Mouse (Mus musculus) limb, embryonic 13.5 days (tissue): ENCODE results near the gene Zfp882. TPM values are rescaled to one million over a fixed set of nuclear protein-coding genes. Genes with fewer than 3 reads are reported as not detected.
A peak's percentile ranks its signal among the peaks of the same experiment; 100 is the strongest.
"Not testable (repeated sequence)": the region's sequence is repeated elsewhere in the genome, so short reads cannot be mapped to it uniquely, and the experiment has no call there.

ENCODE experiments used
- ATAC-seq: fragments of 200-750 bp; cut with Nextera tagmentation; 2 replicates; pipeline ENCODE4 v1.8.0; 2017; ENCODE audit warnings: low read depth, moderate number of reproducible peaks, moderate TSS enrichment; ENCODE audit not compliant: low FRiP score
- H3K27ac ChIP-seq: fragments of 300-500 bp; sonication (generic); 2 replicates; pipeline ENCODE4 v1.5.1; 2015; ENCODE audit warnings: inconsistent platforms, mild to moderate bottlenecking, moderate library complexity
- H3K27me3 ChIP-seq: fragments of 300-500 bp; sonication (generic); 2 replicates; pipeline ENCODE4 v1.6.1; 2015; ENCODE audit warnings: mild to moderate bottlenecking, inconsistent platforms
- H3K36me3 ChIP-seq: fragments of 300-500 bp; sonication (generic); 2 replicates; pipeline ENCODE4 v1.6.1; 2015; ENCODE audit warnings: inconsistent platforms, mild to moderate bottlenecking, moderate library complexity
- H3K4me1 ChIP-seq: fragments of 300-500 bp; sonication (generic); 2 replicates; pipeline ENCODE4 v1.6.1; 2015; ENCODE audit warnings: inconsistent platforms
- H3K4me2 ChIP-seq: fragments of 300-500 bp; sonication (generic); replicated peaks from 2 replicates; pipeline ENCODE4 v1.6.1; 2015; ENCODE audit warnings: inconsistent platforms, mild to moderate bottlenecking, moderate library complexity
- H3K4me3 ChIP-seq: fragments of 300-500 bp; sonication (generic); 2 replicates; pipeline ENCODE4 v1.5.1; 2015; ENCODE audit warnings: moderate library complexity, mild to moderate bottlenecking, inconsistent platforms
- H3K9ac ChIP-seq: fragments of 300-500 bp; sonication (generic); 2 replicates; pipeline ENCODE4 v1.6.1; 2015; ENCODE audit warnings: mild to moderate bottlenecking, inconsistent platforms
- H3K9me3 ChIP-seq: fragments of 300-500 bp; sonication (generic); 2 replicates; pipeline ENCODE4 v1.6.1; 2016; ENCODE audit warnings: inconsistent platforms
- WGBS: fragments of 180-500 bp; shearing (Covaris S2); methylation state at CpG from one replicate; pipeline ENCODE4 v1.1.7; 2015; 5-methylcytosine and 5-hydroxymethylcytosine counted together
- polyA plus RNA-seq: library from polyadenylated mRNA; unstranded; fragments of >200 nt; fragmentation: Nextera tagmentation; extraction: Ambion mirVana; gene quantifications from 2 replicates; pipeline ENCODE4 v1.2.1, GENCODE M21; 2015

Gene Zfp882
- polyA plus RNA-seq, 1 experiment from 2014 or later, result 9.1 TPM

GRCm38 (mm10) chr8:71926551-71926950, 18.1 kb downstream of the Zfp882 start:
- Histone ChIP-seq H3K9ac (no peak overlapping the region), H3K27ac (no peak overlapping the region), H3K36me3 (peaks cover 46% of the 10 kb centered on the region), H3K4me2 (no peak overlapping the region), H3K27me3 (no peaks in the 10 kb centered on the region), H3K4me3 (no peak overlapping the region), H3K9me3 (peaks cover 6% of the 10 kb centered on the region; the same call in 1 of the 2 replicates), H3K4me1 (peaks cover 9% of the 10 kb centered on the region)
- ATAC-seq, result no peak
- WGBS, result 96% methylated on average over 3 of the region's 3 CpGs

- peaks cover 50% of the 10 kb centered on the region for H3K36me3 ChIP-seq
- ATAC-seq, result no peak
- peaks cover 9% of the 10 kb centered on the region for H3K4me1 ChIP-seq
- no peak overlapping the region for H3K27ac ChIP-seq
- H3K27me3 ChIP-seq, result no peaks in the 10 kb centered on the region
- no peak overlapping the region for H3K4me3 ChIP-seq
- H3K9me3 ChIP-seq, result peaks cover 7% of the 10 kb centered on the region; the same call in 1 of the 2 replicates
- H3K4me2 ChIP-seq, result no peak overlapping the region
- H3K9ac ChIP-seq, result no peak overlapping the region
Observed at GRCm38 (mm10) chr8:71927779-71928178, 19.4 kb downstream of the Zfp882 start.

GRCm38 (mm10) chr8:71938037-71938436, 29.6 kb downstream of the Zfp882 start:
- H3K27ac ChIP-seq, H3K4me1 ChIP-seq, H3K4me2 ChIP-seq, H3K9ac ChIP-seq, H3K27me3 ChIP-seq, ATAC-seq, H3K4me3 ChIP-seq: not testable (repeated sequence)
- Histone ChIP-seq H3K9me3 (peaks cover 11% of the 10 kb centered on the region), H3K36me3 (peaks cover 12% of the 10 kb centered on the region)
- WGBS, result 88% methylated on average over 2 of the region's 2 CpGs

GRCm38 (mm10) chr8:71940293-71941208, 32.1 kb downstream of the Zfp882 start:
- H3K4me3 ChIP-seq, result no peak overlapping the region
- 0 out of 2 replicates have a peak, but pooled peaks cover 5% of the 10 kb centered on the region for H3K27me3 ChIP-seq
- ATAC-seq, result no peak
- no peak overlapping the region for H3K27ac ChIP-seq
- no peak overlapping the region for H3K9ac ChIP-seq
- WGBS, result 75% methylated on average over 2 of the region's 2 CpGs
- H3K4me1 ChIP-seq, result no peaks in the 10 kb centered on the region
- no peaks in the 10 kb centered on the region for H3K9me3 ChIP-seq
- H3K4me2 ChIP-seq, result no peak overlapping the region
- H3K36me3 ChIP-seq, result no peaks in the 10 kb centered on the region

GRCm38 (mm10) chr8:71941776-71942175, 33.4 kb downstream of the Zfp882 start:
- Histone ChIP-seq H3K4me3 (no peak overlapping the region), H3K36me3 (no peaks in the 10 kb centered on the region), H3K9me3 (no peaks in the 10 kb centered on the region), H3K4me2 (no peak overlapping the region), H3K4me1 (no peaks in the 10 kb centered on the region), H3K27me3 (0 out of 2 replicates have a peak, but pooled peaks cover 5% of the 10 kb centered on the region), H3K27ac (no peak overlapping the region), H3K9ac (no peak overlapping the region)
- ATAC-seq, result no peak
- WGBS, result 88% methylated on average over 1 of the region's 1 CpGs

GRCm38 (mm10) chr8:71948624-71949023, 40.2 kb downstream of the Zfp882 start:
- no peak overlapping the region for H3K27ac ChIP-seq
- ATAC-seq, result no peak
- no peaks in the 10 kb centered on the region for H3K9me3 ChIP-seq
- 0 out of 2 replicates have a peak, but pooled peaks cover 5% of the 10 kb centered on the region for H3K27me3 ChIP-seq
- 88% methylated on average over 5 of the region's 5 CpGs for WGBS
- H3K4me2 ChIP-seq, result no peak overlapping the region
- H3K9ac ChIP-seq, result no peak overlapping the region
- no peak overlapping the region for H3K4me3 ChIP-seq
- H3K36me3 ChIP-seq, result peaks cover 4% of the 10 kb centered on the region
- H3K4me1 ChIP-seq, result peaks cover 16% of the 10 kb centered on the region

- Histone ChIP-seq H3K4me3 (peak within 1 kb of the TSS; percentile 73), H3K4me1 (peaks cover 16% of the 10 kb centered on the region), H3K4me2 (peak within 1 kb of the TSS; percentile 70), H3K9ac (peak within 1 kb of the TSS; percentile 84), H3K27me3 (no peaks in the 10 kb centered on the region), H3K27ac (peak within 1 kb of the TSS; percentile 83), H3K36me3 (peaks cover 18% of the 10 kb centered on the region), H3K9me3 (peaks cover 7% of the 10 kb centered on the region)
- 5% methylated on average over 34 of the region's 34 CpGs for WGBS
- ATAC-seq, result peak; percentile 100
Observed at GRCm38 (mm10) chr8:71950482-71951221, 42.2 kb downstream of the Zfp882 start, which contains the start of gene Zfp961. Gene Zfp961 (plus strand): TSS chr8:71951038.

- no peak for ATAC-seq
- peak overlapping the region; percentile 84 for H3K9ac ChIP-seq
- H3K9me3 ChIP-seq, result peaks cover 7% of the 10 kb centered on the region
- peak overlapping the region; percentile 70 for H3K4me2 ChIP-seq
- 34% methylated on average over 14 of the region's 14 CpGs for WGBS
- no peaks in the 10 kb centered on the region for H3K27me3 ChIP-seq
- H3K4me1 ChIP-seq, result peaks cover 16% of the 10 kb centered on the region
- H3K4me3 ChIP-seq, result peak overlapping the region; percentile 73
- H3K36me3 ChIP-seq, result peaks cover 18% of the 10 kb centered on the region
- H3K27ac ChIP-seq, result no peak overlapping the region
Observed at GRCm38 (mm10) chr8:71951436-71952161, 43.2 kb downstream of the Zfp882 start.

GRCm38 (mm10) chr8:71952489-71952888, 44.1 kb downstream of the Zfp882 start:
- H3K9ac ChIP-seq, result no peak overlapping the region
- H3K4me2 ChIP-seq, result peak overlapping the region; percentile 70; the same call in 1 of the 2 replicates
- no peak for ATAC-seq
- no peaks in the 10 kb centered on the region for H3K27me3 ChIP-seq
- H3K36me3 ChIP-seq, result peaks cover 18% of the 10 kb centered on the region
- H3K27ac ChIP-seq, result no peak overlapping the region
- peaks cover 16% of the 10 kb centered on the region for H3K4me1 ChIP-seq
- H3K9me3 ChIP-seq, result peaks cover 7% of the 10 kb centered on the region
- WGBS, result 89% methylated on average over 1 of the region's 1 CpGs
- H3K4me3 ChIP-seq, result peak overlapping the region; percentile 73; the same call in 1 of the 2 replicates

- Histone ChIP-seq H3K36me3 (peaks cover 21% of the 10 kb centered on the region), H3K4me1 (peaks cover 16% of the 10 kb centered on the region)
- not testable (repeated sequence) for H3K4me3 ChIP-seq, H3K9me3 ChIP-seq, H3K27ac ChIP-seq, ATAC-seq, H3K4me2 ChIP-seq, H3K9ac ChIP-seq, H3K27me3 ChIP-seq
- 98% methylated on average over 16 of the region's 16 CpGs for WGBS
Observed at GRCm38 (mm10) chr8:71952961-71953700, 44.7 kb downstream of the Zfp882 start.

- peaks cover 25% of the 10 kb centered on the region for H3K36me3 ChIP-seq
- H3K9ac ChIP-seq, result no peak overlapping the region
- no peak for ATAC-seq
- H3K9me3 ChIP-seq, result peaks cover 7% of the 10 kb centered on the region
- H3K4me3 ChIP-seq, result no peak overlapping the region
- no peak overlapping the region for H3K4me2 ChIP-seq
- no peaks in the 10 kb centered on the region for H3K27me3 ChIP-seq
- H3K27ac ChIP-seq, result no peak overlapping the region
- 96% methylated on average over 9 of the region's 9 CpGs for whole genome bisulfite sequencing
- peaks cover 16% of the 10 kb centered on the region for H3K4me1 ChIP-seq
Observed at GRCm38 (mm10) chr8:71954666-71955065, 46.3 kb downstream of the Zfp882 start.
